Mouse (Mus musculus) thymus, adult 2 months (tissue): Measurements from ENCODE around the gene Pygm. TPM values are rescaled to one million over a fixed set of nuclear protein-coding genes. Genes with fewer than 3 reads are reported as not detected.

Source experiments
- DNase-seq: peaks from one replicate; pipeline ENCODE4 v3.0.0; 2021
- H3K27ac ChIP-seq: fragments of 200-500 bp; 2 replicates; pipeline ENCODE4 v1.5.1; 2012; ENCODE audit warnings: low read length, control low read depth; ENCODE audit not compliant: control insufficient read depth, insufficient read depth
- H3K27me3 ChIP-seq: fragments of 200-500 bp; 2 replicates; pipeline ENCODE4 v1.6.1; 2012; ENCODE audit warnings: mild to moderate bottlenecking, low read length, moderate library complexity, mixed read lengths; ENCODE audit not compliant: control insufficient read depth, insufficient read depth
- H3K36me3 ChIP-seq: fragments of 200-500 bp; 2 replicates; pipeline ENCODE4 v1.6.1; 2012; ENCODE audit warnings: mild to moderate bottlenecking, low read length, moderate library complexity; ENCODE audit not compliant: control insufficient read depth, insufficient read depth
- H3K4me1 ChIP-seq: fragments of 200-500 bp; replicated peaks from 2 replicates; pipeline ENCODE4 v1.6.1; 2012; ENCODE audit warnings: low read length; ENCODE audit not compliant: control insufficient read depth, insufficient read depth
- H3K4me3 ChIP-seq: fragments of 200-500 bp; 2 replicates; pipeline ENCODE4 v1.5.1; 2012; ENCODE audit warnings: mild to moderate bottlenecking, low read length, control low read depth, moderate library complexity; ENCODE audit not compliant: control insufficient read depth, insufficient read depth
- CTCF ChIP-seq: fragments of 200-500 bp; IDR thresholded peaks from 2 replicates; pipeline ENCODE4 v1.5.1; 2012; ENCODE audit warnings: mild to moderate bottlenecking, control low read depth, low read length, moderate library complexity, borderline replicate concordance; ENCODE audit not compliant: control insufficient read depth, poor library complexity, insufficient read depth; ENCODE audit errors: extremely low read depth
- POLR2A ChIP-seq: fragments of 200-500 bp; IDR thresholded peaks from 2 replicates; pipeline ENCODE4 v1.6.1; 2012; ENCODE audit warnings: mild to moderate bottlenecking, low read length, control low read depth, moderate library complexity; ENCODE audit not compliant: control insufficient read depth, poor library complexity, insufficient read depth; ENCODE audit errors: extremely low read depth
- WGBS: fragments of 180-500 bp; shearing (Covaris S2); methylation state at CpG from one replicate; pipeline ENCODE4 v1.1.7; 2018; 5-methylcytosine and 5-hydroxymethylcytosine counted together
- polyA plus RNA-seq: library from polyadenylated mRNA; depleted of rRNA; stranded (reverse); fragments of >200 nt; gene quantifications from 2 replicates; pipeline ENCODE4 v1.2.3, GENCODE M21; 2012

Gene Pygm
- polyA plus RNA-seq, 1 experiment: 41.6 TPM

DNA sequence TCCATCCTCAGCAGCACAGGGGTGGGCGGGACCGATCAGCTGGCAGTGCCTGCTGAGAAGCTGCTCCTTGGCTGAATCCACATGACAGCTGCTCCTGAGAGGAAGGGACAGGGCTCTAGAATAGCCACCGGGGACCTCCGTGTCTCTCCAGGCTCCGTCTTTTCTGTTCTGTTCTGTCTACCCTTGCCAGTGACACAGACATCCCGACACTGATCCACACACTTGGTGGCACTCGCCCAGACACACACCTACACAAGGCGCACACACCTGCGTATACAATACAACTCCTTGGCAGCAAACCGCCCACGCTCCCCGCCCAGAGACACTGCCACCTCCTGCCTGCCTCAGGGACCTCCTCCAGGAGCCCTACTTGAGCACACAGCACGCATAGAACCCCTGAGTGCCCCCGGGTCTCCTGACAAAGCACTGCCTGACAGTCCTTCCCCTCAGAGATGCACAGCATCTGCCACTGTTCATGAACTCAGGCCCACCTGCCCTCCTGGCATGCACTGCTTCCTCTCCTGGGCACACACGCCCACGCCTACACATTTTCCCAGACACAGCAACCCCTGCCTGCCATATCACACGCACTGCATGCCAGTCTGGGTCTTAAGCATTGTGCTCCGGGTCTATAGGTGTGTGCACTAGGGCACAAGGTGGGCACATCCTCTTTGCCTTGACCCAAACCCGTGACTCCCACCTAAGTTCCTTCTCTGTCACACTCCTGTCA lies 36.4 kb downstream of the Pygm start:
- H3K36me3 ChIP-seq: no peaks in the 10 kb centered on the region
- TF ChIP-seq POLR2A (no peak), CTCF (no peak)
- H3K27me3 ChIP-seq: no peaks in the 10 kb centered on the region; the same call in 1 of the 2 replicates
- H3K4me1 ChIP-seq: peaks cover 5% of the 10 kb centered on the region; the same call in 1 of the 2 replicates
- no peak overlapping the region for H3K4me3 ChIP-seq
- 59% methylated on average over 19 of the region's 19 CpGs for WGBS
- H3K27ac ChIP-seq: no peak overlapping the region
- DNase-seq: no peak

DNA sequence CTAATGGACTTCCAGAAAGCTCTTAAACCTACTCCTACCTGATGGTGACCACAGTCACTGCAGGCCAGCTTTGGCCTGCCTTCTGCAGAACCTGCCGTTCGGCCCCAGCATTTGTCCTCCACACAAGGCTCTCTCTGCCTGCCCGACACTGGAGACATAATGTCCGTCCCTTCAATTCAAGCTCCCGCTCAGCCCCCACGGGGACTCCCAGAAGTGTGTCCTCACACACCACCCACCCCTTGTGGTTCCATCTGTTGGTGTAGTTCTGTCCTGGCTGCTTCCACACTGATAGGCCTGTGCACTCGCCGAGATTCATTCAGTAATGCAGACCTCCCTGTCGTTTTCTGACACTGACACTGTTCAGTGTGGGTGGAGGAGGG lies 37.0 kb downstream of the Pygm start:
- Histone ChIP-seq H3K27ac (no peak overlapping the region), H3K27me3 (no peaks in the 10 kb centered on the region; the same call in 1 of the 2 replicates)
- 84% methylated on average over 9 of the region's 9 CpGs for WGBS

DNA sequence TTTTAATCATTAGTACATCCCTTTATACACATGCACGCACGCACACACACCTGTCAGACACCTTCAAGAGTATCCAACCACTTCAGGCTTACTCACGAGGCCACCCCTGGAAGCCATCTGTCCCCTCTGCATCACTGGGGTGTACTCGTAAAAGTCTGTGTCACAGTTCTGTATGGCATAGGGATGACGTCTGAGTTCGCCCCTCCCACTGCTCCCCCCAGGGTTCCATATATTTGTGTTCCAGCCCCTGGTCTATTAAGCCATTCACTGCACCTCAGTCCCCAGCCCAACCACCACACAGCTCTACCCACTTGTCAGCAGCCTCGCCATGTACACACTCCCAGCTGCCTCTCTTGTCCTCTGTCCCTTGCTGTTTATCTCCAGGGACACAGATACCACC lies 37.8 kb downstream of the Pygm start:
- 87% methylated on average over 7 of the region's 7 CpGs for WGBS
- Histone ChIP-seq H3K27ac (no peak overlapping the region), H3K27me3 (peaks cover 4% of the 10 kb centered on the region; the same call in 1 of the 2 replicates), H3K36me3 (no peaks in the 10 kb centered on the region), H3K4me1 (peaks cover 5% of the 10 kb centered on the region; the same call in 1 of the 2 replicates), H3K4me3 (no peak overlapping the region)
- no peak for TF ChIP-seq CTCF
- TF ChIP-seq POLR2A: no peak
- DNase-seq: no peak

More for the DNA sequence above, 37.0 kb downstream of the Pygm start:
- DNase-seq: no peak
- H3K4me1 ChIP-seq: peaks cover 5% of the 10 kb centered on the region; the same call in 1 of the 2 replicates
- H3K36me3 ChIP-seq: no peaks in the 10 kb centered on the region
- H3K4me3 ChIP-seq: no peak overlapping the region
- no peak for TF ChIP-seq POLR2A
- no peak for TF ChIP-seq CTCF

DNA sequence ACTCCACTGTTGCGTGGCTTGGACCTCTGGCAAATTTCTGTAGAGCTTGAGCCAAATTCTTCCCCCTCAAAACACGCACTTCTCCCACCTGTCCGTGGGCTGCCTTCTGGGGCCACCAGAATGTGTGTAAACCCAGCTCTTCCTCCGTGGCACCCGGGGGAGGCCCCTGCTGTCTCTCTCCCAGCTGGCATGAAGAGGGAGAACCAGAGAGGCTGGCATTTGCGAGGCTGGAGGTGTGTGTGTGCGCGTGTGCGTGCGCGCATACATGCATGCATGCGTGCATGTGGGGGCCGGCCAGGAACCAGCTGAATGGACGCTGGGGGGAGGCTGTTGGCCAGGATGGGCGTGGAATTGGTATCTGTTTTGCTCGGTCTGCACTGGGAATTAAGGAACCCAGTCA lies 39.0 kb downstream of the Pygm start:
- TF ChIP-seq POLR2A (no peak), CTCF (no peak)
- H3K36me3 ChIP-seq: no peaks in the 10 kb centered on the region
- DNase-seq: no peak
- H3K27ac ChIP-seq: no peak overlapping the region
- WGBS: 83% methylated on average over 16 of the region's 16 CpGs
- peaks cover 15% of the 10 kb centered on the region; the same call in 1 of the 2 replicates for H3K27me3 ChIP-seq
- H3K4me3 ChIP-seq: no peak overlapping the region
- peaks cover 9% of the 10 kb centered on the region for H3K4me1 ChIP-seq

DNA sequence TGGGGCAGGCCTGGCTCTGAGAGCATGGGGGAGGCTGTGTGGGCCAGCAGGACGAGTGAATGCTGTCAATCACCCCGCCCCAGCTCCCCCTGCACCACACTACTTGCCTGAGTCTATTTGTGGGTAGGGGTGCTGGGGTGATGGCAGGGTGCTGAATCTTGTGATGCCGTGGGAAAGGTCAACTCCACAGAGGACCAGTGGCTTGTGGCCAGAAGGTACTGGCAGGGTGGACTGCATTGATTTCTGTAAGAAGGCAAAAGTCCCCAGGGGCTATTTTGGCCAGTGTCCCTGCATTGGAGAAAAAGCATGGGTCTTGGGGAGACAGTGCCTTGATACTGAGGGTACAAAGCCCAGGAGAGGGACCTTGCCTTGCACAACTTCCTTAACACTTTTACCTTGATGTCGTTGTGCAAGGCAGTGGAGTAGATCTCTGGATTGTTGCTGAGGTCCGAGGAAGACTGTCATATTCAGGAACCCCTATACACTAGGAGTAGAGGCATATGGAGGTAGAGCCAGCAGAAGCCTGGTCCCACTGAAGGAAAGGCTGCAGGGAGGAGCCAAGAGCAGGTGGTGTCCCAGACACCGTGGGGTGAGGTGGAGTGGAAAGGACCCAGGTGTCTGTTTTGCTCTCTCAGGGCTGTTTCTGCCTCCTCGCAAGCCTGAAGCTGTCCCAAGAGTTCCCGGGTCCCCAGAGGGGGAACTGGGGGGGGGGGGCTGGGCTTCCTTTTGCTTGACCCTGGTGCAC lies 40.1 kb downstream of the Pygm start:
- 61% methylated on average over 8 of the region's 8 CpGs for whole genome bisulfite sequencing
- TF ChIP-seq POLR2A: no peak
- Histone ChIP-seq H3K4me1 (peaks cover 15% of the 10 kb centered on the region), H3K36me3 (no peaks in the 10 kb centered on the region), H3K27me3 (peaks cover 22% of the 10 kb centered on the region; the same call in 1 of the 2 replicates), H3K27ac (no peak overlapping the region), H3K4me3 (no peak overlapping the region)
- DNase-seq: no peak

DNA sequence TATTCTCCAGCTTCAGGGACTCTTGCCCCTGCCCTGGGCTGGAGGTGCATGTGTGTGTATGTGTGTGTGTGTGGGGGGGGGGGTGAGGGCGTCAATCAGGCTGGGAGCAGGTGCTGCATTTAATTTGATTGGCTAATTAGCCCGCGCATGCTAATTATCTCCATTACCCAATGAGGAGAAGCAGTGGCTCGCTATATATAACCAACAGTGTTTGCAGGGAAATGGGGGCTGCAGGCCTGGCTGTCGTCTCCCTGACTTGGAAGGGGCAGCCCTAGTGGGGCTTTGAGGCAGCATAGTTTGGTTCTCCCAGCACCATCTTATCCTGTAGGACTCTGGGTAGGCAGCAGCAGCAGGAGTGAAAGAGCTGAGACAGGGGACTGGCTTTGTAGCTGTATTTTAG lies 41.4 kb downstream of the Pygm start:
- H3K27me3 ChIP-seq: peaks cover 22% of the 10 kb centered on the region; the same call in 1 of the 2 replicates
- DNase-seq: no peak

More for the DNA sequence above, 41.4 kb downstream of the Pygm start:
- TF ChIP-seq POLR2A (no peak), CTCF (no peak)
- Histone ChIP-seq H3K27ac (no peak overlapping the region), H3K36me3 (no peaks in the 10 kb centered on the region), H3K4me3 (no peak overlapping the region), H3K4me1 (peaks cover 15% of the 10 kb centered on the region)
- 63% methylated on average over 5 of the region's 5 CpGs for WGBS
